8 mouse cellular contexts compared by ENCODE assay signal in the genomic region with DNA sequence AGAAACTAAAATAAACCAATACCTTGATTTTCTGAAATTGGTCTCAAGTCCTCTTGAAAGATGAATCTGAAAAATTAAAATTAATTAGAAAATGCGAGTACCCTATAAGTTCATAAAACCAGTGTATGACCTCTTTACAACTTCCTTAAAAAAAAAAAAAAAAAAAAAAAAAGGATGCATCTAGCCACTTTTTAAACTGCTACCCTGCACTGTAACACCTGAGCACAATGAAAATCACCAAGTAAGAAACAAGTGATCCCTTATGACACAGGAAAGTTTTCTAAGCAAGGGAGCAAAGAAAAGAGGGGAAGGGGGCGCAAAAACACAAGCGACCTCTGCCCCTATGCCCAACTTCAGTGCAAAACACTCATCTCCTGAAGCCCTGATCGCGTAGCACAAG. TPM values are rescaled to one million over a fixed set of nuclear protein-coding genes. Genes with fewer than 3 reads are reported as not detected.
DNase-seq lines count a peak whose midpoint lies in the region; ATAC-seq and TF ChIP-seq lines count a peak whose summit lies in the region.

No protein-coding gene starts in this region.

- peaks cover 26% of the 10 kb centered on the region for H3K36me3 ChIP-seq in C2C12 (ENCODE audit: control insufficient read depth, insufficient read depth)
- peaks cover 3% of the 10 kb centered on the region; the same call in 1 of the 2 replicates for H3K36me3 ChIP-seq in forebrain, embryonic 15.5 days
- peaks cover under 1% of the 10 kb centered on the region; the same call in 1 of the 2 replicates for H3K36me3 ChIP-seq in liver, embryonic 16.5 days (ENCODE audit: control insufficient read depth, insufficient read depth)

- TF ChIP-seq CTCF in cerebellum, adult 2 months (IDR thresholded peaks at IDR 0.05; ENCODE audit: borderline replicate concordance, insufficient read depth, low read depth, low read length): no peak
- no peak for TF ChIP-seq CTCF in C2C12 (IDR thresholded peaks at IDR 0.05; ENCODE audit: control insufficient read depth, insufficient read depth, insufficient read length)

- H3ac ChIP-seq in C2C12 (ENCODE audit: control insufficient read depth, insufficient read length, low read depth): peak overlapping the region; percentile 70

- peaks cover 54% of the 10 kb centered on the region for H3K79me2 ChIP-seq in C2C12 (ENCODE audit: control insufficient read depth, insufficient read depth)

- H3K27me3 ChIP-seq in cerebellum, adult 2 months (ENCODE audit: control insufficient read depth, insufficient read depth, low read length): no peaks in the 10 kb centered on the region
- no peaks in the 10 kb centered on the region for H3K27me3 ChIP-seq in C2C12 (ENCODE audit: control insufficient read depth, insufficient read depth, insufficient read length)
- H3K27me3 ChIP-seq in forebrain, embryonic 15.5 days: no peaks in the 10 kb centered on the region
- H3K27me3 ChIP-seq in liver, embryonic 16.5 days (ENCODE audit: control insufficient read depth, insufficient read depth, low read depth, low read length): no peaks in the 10 kb centered on the region

- H3K9ac ChIP-seq in forebrain, embryonic 15.5 days (replicated peaks): peak overlapping the region; percentile 80
- H3K9ac ChIP-seq in liver, embryonic 16.5 days (ENCODE audit: low read depth, low read length): peak overlapping the region; percentile 84

- ATAC-seq in forebrain, embryonic 15.5 days (replicated peaks): no peak; the same call in 1 of the 2 replicates
- ATAC-seq in liver, embryonic 16.5 days (ENCODE audit: low read depth): no peak

- WGBS in cerebellum, adult 2 months: under 1% methylated on average over 5 of the region's 5 CpGs
- WGBS in forebrain, embryonic 15.5 days: 2% methylated on average over 5 of the region's 5 CpGs
- under 1% methylated on average over 5 of the region's 5 CpGs for WGBS in liver, embryonic 16.5 days (ENCODE audit: insufficient replicate concordance)

- TF ChIP-seq POLR2A in cerebellum, adult 2 months (IDR thresholded peaks at IDR 0.05; ENCODE audit: borderline replicate concordance, insufficient read depth, low read length): no peak

- no peaks in the 10 kb centered on the region for H3K9me3 ChIP-seq in forebrain, embryonic 15.5 days
- H3K9me3 ChIP-seq in liver, embryonic 16.5 days (replicated peaks; ENCODE audit: control insufficient read depth, low read length): no peaks in the 10 kb centered on the region

- peak overlapping the region; percentile 84; the same call in 1 of the 2 replicates for H3K27ac ChIP-seq in cerebellum, adult 2 months (ENCODE audit: insufficient read depth, low read length)
- H3K27ac ChIP-seq in forebrain, embryonic 15.5 days (replicated peaks): peak overlapping the region; percentile 85
- peak overlapping the region; percentile 78 for H3K27ac ChIP-seq in liver, embryonic 16.5 days (ENCODE audit: low read length)

- H3K4me3 ChIP-seq in cerebellum, adult 2 months (replicated peaks; ENCODE audit: insufficient read depth, low read depth, low read length): peak overlapping the region; percentile 99
- peak overlapping the region; percentile 65 for H3K4me3 ChIP-seq in C2C12 (ENCODE audit: insufficient read depth, poor library complexity, severe bottlenecking)
- H3K4me3 ChIP-seq in forebrain, embryonic 15.5 days: peak overlapping the region; percentile 91
- H3K4me3 ChIP-seq in liver, embryonic 16.5 days (ENCODE audit: low read depth, low read length): peak overlapping the region; percentile 83

- H3K4me1 ChIP-seq in cerebellum, adult 2 months (ENCODE audit: control insufficient read depth, insufficient read depth, low read length): no peaks in the 10 kb centered on the region
- peaks cover 22% of the 10 kb centered on the region for H3K4me1 ChIP-seq in forebrain, embryonic 15.5 days
- no peaks in the 10 kb centered on the region; the same call in 1 of the 2 replicates for H3K4me1 ChIP-seq in liver, embryonic 16.5 days (ENCODE audit: control insufficient read depth, low read depth, low read length)

- H3K4me2 ChIP-seq in forebrain, embryonic 15.5 days (replicated peaks): peak overlapping the region; percentile 72
- peak overlapping the region; percentile 80 for H3K4me2 ChIP-seq in liver, embryonic 16.5 days (ENCODE audit: low read depth, low read length)

- peaks cover 42% of the 10 kb centered on the region for H3K79me3 ChIP-seq in C2C12 (ENCODE audit: low read depth)

- DNase-seq in cerebellum, adult 2 months: no peak
- DNase-seq in cerebellum, postnatal 36 days: no peak
- DNase-seq in right cerebral cortex, postnatal 25 days: no peak
- no peak for DNase-seq in frontal cortex, postnatal 25 days (ENCODE audit: low spot score in 2 of 2)
- DNase-seq in ovary, postnatal 36 days (ENCODE audit: low spot score): no peak

TF ChIP-seq in C2C12, 6 proteins besides CTCF, POLR2A, EP300 and RAD21:
- no peak for TF ChIP-seq MYOD1 (IDR thresholded peaks at IDR 0.05; ENCODE audit: control insufficient read depth, insufficient read length, low read depth)
- TF ChIP-seq MYOG (IDR thresholded peaks at IDR 0.05; ENCODE audit: control insufficient read depth, extremely low read depth, insufficient read length): no peak
- TF ChIP-seq USF1 (IDR thresholded peaks at IDR 0.05; ENCODE audit: low read depth): no peak
- TF ChIP-seq MAX (IDR thresholded peaks at IDR 0.05): no peak
- no peak for TF ChIP-seq CEBPB (IDR thresholded peaks at IDR 0.05; ENCODE audit: low read depth)
- no peak for TF ChIP-seq FOSL1 (IDR thresholded peaks at IDR 0.05; ENCODE audit: insufficient read depth, low read length, poor library complexity, severe bottlenecking)

RNA-seq across cellular contexts. Expression of gene Cdkal1, which starts 0.6 kb away (rescaled TPM):
- 10.3 and 11.1 TPM in 2 replicates for polyA plus RNA-seq in cerebellum, adult 2 months (2012; rRNA removed)
- 5.1 TPM for polyA plus RNA-seq in C2C12 (2012; fragmentation: generic; extraction: Trizol)
- 27.8 and 28.0 TPM in 2 replicates for polyA plus RNA-seq in forebrain, embryonic 15.5 days (2015; fragmentation: Nextera tagmentation; extraction: Ambion mirVana)
- polyA plus RNA-seq in liver, embryonic 16.5 days (2015; fragmentation: Nextera tagmentation; extraction: Ambion mirVana): 8.9 and 9.3 TPM in 2 replicates
